Mouse (Mus musculus) thymus, adult 2 months (tissue): ENCODE results near the gene Mylk.

ENCODE experiments used
- CTCF ChIP-seq: fragments of 200-500 bp; IDR thresholded peaks from 2 replicates; pipeline ENCODE4 v1.5.1; 2012; ENCODE audit warnings: mild to moderate bottlenecking, control low read depth, low read length, moderate library complexity, borderline replicate concordance; ENCODE audit not compliant: control insufficient read depth, poor library complexity, insufficient read depth; ENCODE audit errors: extremely low read depth
- POLR2A ChIP-seq: fragments of 200-500 bp; IDR thresholded peaks from 2 replicates; pipeline ENCODE4 v1.6.1; 2012; ENCODE audit warnings: mild to moderate bottlenecking, low read length, control low read depth, moderate library complexity; ENCODE audit not compliant: control insufficient read depth, poor library complexity, insufficient read depth; ENCODE audit errors: extremely low read depth

DNA sequence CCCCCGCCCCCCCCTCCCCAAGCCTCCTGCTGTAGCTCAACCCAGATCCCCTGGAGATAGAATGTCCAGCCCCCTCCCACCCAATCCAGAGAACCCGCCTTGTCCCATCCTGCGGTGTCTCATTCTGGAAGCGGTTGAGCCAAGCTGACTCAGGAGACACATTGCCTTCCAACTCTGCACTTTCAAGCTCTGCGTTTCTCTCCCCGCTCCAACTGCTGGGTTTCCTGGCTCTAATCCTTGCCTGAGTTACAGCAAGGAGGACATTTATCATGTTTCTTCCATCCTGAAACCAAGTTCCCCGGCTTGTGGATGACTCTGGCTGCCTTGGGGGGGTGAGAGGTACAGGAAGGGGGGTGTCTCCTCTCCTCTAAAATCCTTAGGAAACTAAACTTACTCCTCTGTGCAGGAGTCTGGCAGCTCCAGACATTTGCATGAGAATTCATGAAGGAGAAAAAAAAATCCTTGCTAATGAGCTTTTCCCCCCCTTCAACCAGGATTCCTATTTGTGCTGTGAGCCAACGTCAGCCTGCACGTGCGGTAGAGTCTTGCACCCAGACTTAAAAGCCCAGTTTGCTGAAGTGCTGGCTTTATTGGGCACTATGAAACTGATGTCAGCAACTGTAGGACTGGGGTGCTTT, 256.0 kb downstream of the Mylk start:
- TF ChIP-seq POLR2A (no peak), CTCF (no peak)
